Mouse (Mus musculus): ENCODE data around the gene Mapk8ip2.

DNA sequence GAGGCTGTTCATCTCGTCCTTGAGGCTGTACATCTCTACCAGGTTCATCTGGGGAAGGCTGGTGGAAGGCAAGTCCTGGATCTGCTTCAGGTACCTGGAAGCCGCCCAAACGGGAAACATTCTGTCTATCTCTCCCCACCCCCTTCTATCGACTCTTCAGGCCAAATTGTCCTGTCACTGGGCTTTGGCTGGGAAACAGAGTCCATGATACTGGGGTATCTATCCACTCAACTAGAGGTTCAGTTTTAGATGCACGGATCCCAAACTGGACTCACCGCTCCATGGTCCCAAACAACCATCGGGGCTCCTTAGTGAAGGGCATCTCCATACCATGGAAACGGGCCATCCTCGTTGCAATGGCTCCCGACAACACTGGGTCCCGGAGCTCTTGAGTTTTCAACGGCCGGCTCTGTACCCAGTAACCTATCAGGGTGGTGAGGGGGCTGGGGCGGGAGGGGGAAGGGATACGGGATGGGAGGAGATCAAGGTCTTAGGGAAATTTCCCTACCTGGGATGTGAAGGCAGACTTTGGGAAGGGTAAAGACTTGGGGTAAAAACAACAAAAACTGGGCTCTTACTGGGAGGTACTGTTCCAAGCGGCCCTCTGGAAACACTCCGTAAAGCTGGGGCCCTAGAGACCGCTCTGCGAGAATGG, 25.4 kb upstream of the Mapk8ip2 start:
- TF ChIP-seq CTCF (IDR thresholded peaks at IDR 0.05; ENCODE audit: control insufficient read depth, insufficient read depth, insufficient replicate concordance, low read depth, low read length) (no peak), POLR2A (IDR thresholded peaks at IDR 0.05; ENCODE audit: control insufficient read depth, low read depth, low read length) (no peak)

All from testis, adult 2 months (tissue).